Mouse (Mus musculus): ENCODE measurements around the gene Dnajb3.

DNA sequence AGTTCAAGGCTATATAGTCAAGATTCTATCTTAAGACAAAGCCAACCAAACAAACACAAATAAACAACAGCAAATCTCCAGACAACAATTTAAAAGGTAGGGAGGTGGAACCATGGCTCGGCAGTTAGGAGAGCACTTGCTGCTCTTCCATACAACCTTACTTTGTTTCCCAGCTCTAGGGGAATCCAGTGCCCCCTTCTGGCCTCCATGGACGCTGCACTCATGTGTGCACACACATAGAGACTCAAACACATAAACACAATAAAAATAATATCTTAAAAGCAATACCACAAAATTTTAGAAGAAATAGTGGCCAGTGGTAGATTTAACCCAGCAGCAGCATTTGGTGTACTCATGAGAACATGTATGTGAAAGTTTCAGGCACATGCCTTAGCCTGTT lies 11.6 kb upstream of the Dnajb3 start:
- no peak for TF ChIP-seq POLR2A (IDR thresholded peaks at IDR 0.05; ENCODE audit: borderline replicate concordance, control insufficient read depth, low read depth, low read length)
- no peak for TF ChIP-seq CTCF (IDR thresholded peaks at IDR 0.05; ENCODE audit: control insufficient read depth, insufficient read depth, low read length)
